Mouse (Mus musculus): ENCODE results near the gene Gm28557. TPM values are rescaled to one million over a fixed set of nuclear protein-coding genes. Genes with fewer than 3 reads are reported as not detected.
A peak's percentile ranks its signal among the peaks of the same experiment; 100 is the strongest.
"Not testable (repeated sequence)": the region's sequence is repeated elsewhere in the genome, so short reads cannot be mapped to it uniquely, and the experiment has no call there.

Gm28557 gene
- polyA plus RNA-seq (2014; fragmentation: Nextera tagmentation; extraction: Ambion mirVana) = 2.3 and 3.6 TPM in 2 replicates

DNA sequence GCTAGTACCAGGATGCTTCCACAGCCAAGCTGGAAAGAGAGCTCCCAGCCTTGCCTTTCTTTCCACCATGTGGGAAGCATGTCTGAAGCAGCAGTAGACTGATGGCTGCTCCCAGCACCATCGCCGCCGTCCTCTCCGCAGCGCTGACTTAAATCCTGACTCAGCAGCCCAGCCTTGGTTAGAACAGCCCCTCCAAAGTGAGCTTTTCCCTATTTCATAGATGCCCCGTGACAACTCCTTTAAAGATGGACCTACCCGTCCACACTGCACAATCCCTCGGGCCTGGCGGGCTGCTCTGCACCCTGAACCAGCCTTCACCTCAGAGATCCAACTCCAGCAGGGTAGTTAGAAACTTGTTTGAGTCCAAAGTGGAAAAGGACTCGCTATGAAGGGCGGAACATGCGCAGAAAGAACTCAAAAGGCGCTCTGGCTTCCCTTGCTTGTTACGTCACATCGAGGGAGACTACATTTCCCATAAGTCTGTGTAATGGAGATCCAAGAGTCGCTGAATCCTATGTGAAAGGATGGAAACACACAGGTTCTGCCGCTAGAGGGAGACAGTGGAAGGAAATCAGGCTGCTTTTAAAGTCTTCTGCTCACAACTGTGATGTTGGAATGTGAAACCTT lies at the start of gene Gm28557:
TSS of gene Gm28557 (minus strand) at position 411 of the 627 bp plus-strand sequence.
- H3K4me1 ChIP-seq (replicated peaks; ENCODE audit: control insufficient read depth, insufficient read depth, low read length) = peaks cover 6% of the 10 kb centered on the region; the same call in 1 of the 2 replicates
- H3K27me3 ChIP-seq (replicated peaks; ENCODE audit: control insufficient read depth, insufficient read depth, low read length) = no peaks in the 10 kb centered on the region
- H3K9me3 ChIP-seq (ENCODE audit: control insufficient read depth, low read length) = peaks cover 2% of the 10 kb centered on the region; the same call in 1 of the 2 replicates
- H3K36me3 ChIP-seq (ENCODE audit: control insufficient read depth, insufficient read depth, low read length) = peaks cover 11% of the 10 kb centered on the region
- H3K4me2 ChIP-seq = peak within 1 kb of the TSS; percentile 75
- DNase-seq (ENCODE audit: low spot score) (peak; percentile 81), ATAC-seq (replicated peaks; ENCODE audit: low FRiP score) (peak; percentile 96)
- WGBS = under 1% methylated on average over 17 of the region's 17 CpGs
- peak within 1 kb of the TSS; percentile 80 for H3K27ac ChIP-seq (ENCODE audit: low read depth, low read length)
- peak within 1 kb of the TSS; percentile 80 for H3K9ac ChIP-seq (ENCODE audit: low read depth, low read length)
- peak within 1 kb of the TSS; percentile 71 for H3K4me3 ChIP-seq (ENCODE audit: low read depth, low read length)

DNA sequence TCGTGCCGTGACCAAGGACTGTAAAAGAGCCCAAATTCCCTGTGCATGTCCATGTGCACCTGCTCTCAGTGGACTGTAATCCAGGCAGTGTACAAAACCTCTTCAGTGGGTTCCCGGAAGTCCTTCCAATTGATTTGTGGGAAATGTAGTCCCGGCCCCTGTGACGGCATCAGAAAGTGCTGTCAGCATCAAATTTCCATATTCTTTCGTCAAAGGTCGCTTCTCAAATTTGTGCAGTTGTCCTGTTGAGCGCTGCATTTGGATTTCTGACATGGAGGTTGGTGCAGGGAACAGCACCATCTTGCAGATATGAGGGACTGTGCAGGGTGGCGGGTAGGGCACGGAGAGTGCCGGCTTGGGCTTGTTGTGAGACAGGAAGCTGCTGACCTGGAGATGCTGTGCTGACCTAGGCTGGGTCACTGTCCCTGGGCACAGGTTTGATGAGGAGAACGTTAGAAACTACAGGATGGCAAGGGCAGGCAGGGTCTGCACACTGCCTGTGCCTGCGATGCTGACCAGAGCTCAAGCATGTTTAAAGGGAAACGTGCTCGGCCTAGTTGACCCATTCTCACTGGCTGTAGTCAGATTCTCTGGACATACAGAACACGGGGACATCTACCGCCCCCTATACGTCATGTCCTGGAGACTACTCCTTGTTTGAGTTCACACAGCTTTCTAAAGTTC lies 19.8 kb upstream of the Gm28557 start:
- H3K27me3 ChIP-seq (replicated peaks; ENCODE audit: control insufficient read depth, insufficient read depth, low read length) = no peaks in the 10 kb centered on the region
- DNase-seq (ENCODE audit: low spot score) (peak; percentile 78), ATAC-seq (replicated peaks; ENCODE audit: low FRiP score) (peak; percentile 90)
- peak overlapping the region; percentile 71 for H3K9ac ChIP-seq (ENCODE audit: low read depth, low read length)
- H3K36me3 ChIP-seq (ENCODE audit: control insufficient read depth, insufficient read depth, low read length) = no peaks in the 10 kb centered on the region
- peak overlapping the region; percentile 77 for H3K4me3 ChIP-seq (ENCODE audit: low read depth, low read length)
- no peaks in the 10 kb centered on the region for H3K9me3 ChIP-seq (ENCODE audit: control insufficient read depth, low read length)
- peak overlapping the region; percentile 78 for H3K4me2 ChIP-seq
- no peaks in the 10 kb centered on the region for H3K4me1 ChIP-seq (replicated peaks; ENCODE audit: control insufficient read depth, insufficient read depth, low read length)
- H3K27ac ChIP-seq (ENCODE audit: low read depth, low read length) = peak overlapping the region; percentile 39; the same call in 1 of the 2 replicates
- 1% methylated on average over 18 of the region's 18 CpGs for WGBS

- not testable (repeated sequence) for H3K9ac ChIP-seq (ENCODE audit: low read depth, low read length); ATAC-seq (replicated peaks; ENCODE audit: low FRiP score); H3K36me3 ChIP-seq (ENCODE audit: control insufficient read depth, insufficient read depth, low read length); H3K4me3 ChIP-seq (ENCODE audit: low read depth, low read length); H3K27me3 ChIP-seq (replicated peaks; ENCODE audit: control insufficient read depth, insufficient read depth, low read length); H3K9me3 ChIP-seq (ENCODE audit: control insufficient read depth, low read length); DNase-seq (ENCODE audit: low spot score); H3K27ac ChIP-seq (ENCODE audit: low read depth, low read length); H3K4me1 ChIP-seq (replicated peaks; ENCODE audit: control insufficient read depth, insufficient read depth, low read length)
- H3K4me2 ChIP-seq = peak overlapping the region; percentile 78
- 73% methylated on average over 10 of the region's 10 CpGs for WGBS
Measured at GRCm38 (mm10) chr13:67127507-67127906, 19.1 kb upstream of the Gm28557 start.

GRCm38 (mm10) chr13:67124460-67124859 lies 16.1 kb upstream of the Gm28557 start:
- Histone ChIP-seq H3K4me3 (ENCODE audit: low read depth, low read length) (no peak overlapping the region), H3K4me1 (replicated peaks; ENCODE audit: control insufficient read depth, insufficient read depth, low read length) (no peaks in the 10 kb centered on the region), H3K9ac (ENCODE audit: low read depth, low read length) (no peak overlapping the region), H3K36me3 (ENCODE audit: control insufficient read depth, insufficient read depth, low read length) (no peaks in the 10 kb centered on the region), H3K27ac (ENCODE audit: low read depth, low read length) (no peak overlapping the region), H3K27me3 (replicated peaks; ENCODE audit: control insufficient read depth, insufficient read depth, low read length) (no peaks in the 10 kb centered on the region), H3K9me3 (ENCODE audit: control insufficient read depth, low read length) (no peaks in the 10 kb centered on the region), H3K4me2 (no peak overlapping the region)
- ATAC-seq (replicated peaks; ENCODE audit: low FRiP score) (no peak), DNase-seq (ENCODE audit: low spot score) (no peak)
- 81% methylated on average over 1 of the region's 1 CpGs for WGBS

DNA sequence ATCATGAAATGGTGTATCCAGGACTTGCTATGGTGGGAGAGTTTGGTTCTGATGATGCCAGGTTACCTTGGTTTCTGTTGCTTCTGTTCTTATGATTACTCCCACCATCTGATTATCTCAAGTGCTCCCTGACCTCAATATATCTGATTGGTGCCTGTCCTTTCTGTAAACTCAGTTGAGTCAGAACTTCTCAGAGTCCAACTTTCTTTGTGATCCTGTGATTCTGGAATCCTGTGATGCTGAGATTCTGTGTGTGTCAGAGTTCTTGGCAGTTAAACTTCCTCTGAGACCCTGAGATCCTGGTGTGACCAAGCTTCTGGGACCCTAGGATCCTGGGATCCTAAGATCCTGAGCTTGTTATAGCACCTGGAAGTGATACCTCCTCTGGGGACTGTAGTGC lies 13.0 kb upstream of the Gm28557 start, which contains the start of gene Zfp759:
TSS of gene Zfp759 (plus strand) at position 301 of the 400 bp plus-strand sequence.
- H3K4me1 ChIP-seq (replicated peaks; ENCODE audit: control insufficient read depth, insufficient read depth, low read length); H3K4me3 ChIP-seq (ENCODE audit: low read depth, low read length); H3K27ac ChIP-seq (ENCODE audit: low read depth, low read length); H3K9me3 ChIP-seq (ENCODE audit: control insufficient read depth, low read length); DNase-seq (ENCODE audit: low spot score); H3K9ac ChIP-seq (ENCODE audit: low read depth, low read length); H3K4me2 ChIP-seq; H3K27me3 ChIP-seq (replicated peaks; ENCODE audit: control insufficient read depth, insufficient read depth, low read length); H3K36me3 ChIP-seq (ENCODE audit: control insufficient read depth, insufficient read depth, low read length); ATAC-seq (replicated peaks; ENCODE audit: low FRiP score): not testable (repeated sequence)

DNA sequence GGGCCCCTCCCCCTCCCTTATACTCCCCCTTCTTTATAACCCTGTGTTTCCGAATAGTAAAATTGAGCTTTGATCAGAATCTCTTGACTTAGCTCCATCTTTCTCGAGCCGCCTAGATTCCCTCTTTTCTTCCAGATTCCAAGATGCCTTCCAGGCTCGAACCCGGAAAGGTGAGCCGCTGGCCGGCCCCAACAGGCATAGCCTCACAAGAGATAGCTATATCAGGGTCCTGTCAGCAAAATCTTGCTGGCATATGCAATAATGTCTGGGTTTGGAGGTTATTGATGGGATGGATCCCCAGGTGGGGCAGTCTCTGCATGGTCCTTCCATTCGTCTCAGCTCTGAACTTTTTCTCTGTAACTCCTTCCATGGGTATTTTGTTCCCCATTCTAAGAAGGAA lies 7.8 kb upstream of the Gm28557 start, which contains the start of gene Rslcan18:
TSS of gene Rslcan18 (minus strand) at position 101 of the 400 bp plus-strand sequence.
- 87% methylated on average over 8 of the region's 8 CpGs for WGBS
- not testable (repeated sequence) for ATAC-seq (replicated peaks; ENCODE audit: low FRiP score); DNase-seq (ENCODE audit: low spot score); H3K9ac ChIP-seq (ENCODE audit: low read depth, low read length); H3K4me1 ChIP-seq (replicated peaks; ENCODE audit: control insufficient read depth, insufficient read depth, low read length); H3K4me3 ChIP-seq (ENCODE audit: low read depth, low read length); H3K9me3 ChIP-seq (ENCODE audit: control insufficient read depth, low read length); H3K27me3 ChIP-seq (replicated peaks; ENCODE audit: control insufficient read depth, insufficient read depth, low read length); H3K27ac ChIP-seq (ENCODE audit: low read depth, low read length); H3K4me2 ChIP-seq; H3K36me3 ChIP-seq (ENCODE audit: control insufficient read depth, insufficient read depth, low read length)

DNA sequence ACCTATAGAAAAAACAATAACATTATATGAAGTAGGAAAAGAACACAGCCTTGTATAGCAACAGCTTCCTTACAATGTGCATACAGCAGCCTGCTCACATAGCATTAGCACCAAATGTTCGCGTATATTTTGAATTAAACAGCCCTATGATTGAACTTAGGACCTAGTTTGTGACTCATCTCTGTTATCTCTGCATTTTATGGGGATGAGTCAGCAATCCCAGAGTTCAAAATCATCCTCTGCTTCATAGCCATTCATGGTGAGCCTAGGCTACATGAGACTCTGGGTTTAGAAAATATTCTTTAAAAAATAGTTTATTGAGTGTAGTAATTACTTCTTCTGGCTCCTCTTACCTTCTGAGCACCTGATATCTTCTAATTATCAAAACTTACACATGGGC lies 4.9 kb upstream of the Gm28557 start:
- H3K4me2 ChIP-seq = no peak overlapping the region
- WGBS = 90% methylated on average over 2 of the region's 2 CpGs
- no peaks in the 10 kb centered on the region for H3K27me3 ChIP-seq (replicated peaks; ENCODE audit: control insufficient read depth, insufficient read depth, low read length)
- H3K36me3 ChIP-seq (ENCODE audit: control insufficient read depth, insufficient read depth, low read length) = no peaks in the 10 kb centered on the region
- no peak overlapping the region for H3K27ac ChIP-seq (ENCODE audit: low read depth, low read length)
- H3K4me1 ChIP-seq (replicated peaks; ENCODE audit: control insufficient read depth, insufficient read depth, low read length) = no peaks in the 10 kb centered on the region; the same call in 1 of the 2 replicates
- DNase-seq (ENCODE audit: low spot score) (no peak), ATAC-seq (replicated peaks; ENCODE audit: low FRiP score) (no peak)
- no peak overlapping the region for H3K9ac ChIP-seq (ENCODE audit: low read depth, low read length)
- H3K9me3 ChIP-seq (ENCODE audit: control insufficient read depth, low read length) = no peaks in the 10 kb centered on the region
- no peak overlapping the region for H3K4me3 ChIP-seq (ENCODE audit: low read depth, low read length)

- H3K4me1 ChIP-seq (replicated peaks; ENCODE audit: control insufficient read depth, insufficient read depth, low read length) = peaks cover 6% of the 10 kb centered on the region; the same call in 1 of the 2 replicates
- no peak overlapping the region for H3K4me3 ChIP-seq (ENCODE audit: low read depth, low read length)
- no peak for DNase-seq (ENCODE audit: low spot score)
- no peaks in the 10 kb centered on the region for H3K27me3 ChIP-seq (replicated peaks; ENCODE audit: control insufficient read depth, insufficient read depth, low read length)
- no peak overlapping the region for H3K27ac ChIP-seq (ENCODE audit: low read depth, low read length)
- no peaks in the 10 kb centered on the region for H3K36me3 ChIP-seq (ENCODE audit: control insufficient read depth, insufficient read depth, low read length)
- H3K4me2 ChIP-seq = no peak overlapping the region
- no peak overlapping the region for H3K9ac ChIP-seq (ENCODE audit: low read depth, low read length)
- WGBS = 78% methylated on average over 12 of the region's 12 CpGs
- H3K9me3 ChIP-seq (ENCODE audit: control insufficient read depth, low read length) = no peaks in the 10 kb centered on the region
- no peak for ATAC-seq (replicated peaks; ENCODE audit: low FRiP score)
Measured at GRCm38 (mm10) chr13:67112096-67112495, 3.7 kb upstream of the Gm28557 start.
